Mouse (Mus musculus) bone marrow macrophage, adult 2 months (primary cell): ENCODE measurements at regions not wholly inside any gene's neighbourhood (a gene's known extent, or its start where the extent isn't known, plus 50 kb on each side); places are given as distances from the start of the nearest gene placed in this dataset.

Experiments used
- CTCF ChIP-seq: IDR thresholded peaks from 2 replicates; pipeline ENCODE4 v1.5.1; 2012; ENCODE audit warnings: low read depth, mild to moderate bottlenecking, low read length, moderate library complexity
- POLR2A ChIP-seq: IDR thresholded peaks from 2 replicates; pipeline ENCODE4 v1.6.1; 2012; ENCODE audit warnings: mild to moderate bottlenecking, low read depth, low read length, borderline replicate concordance

- no peak for TF ChIP-seq CTCF
- TF ChIP-seq POLR2A, result no peak
These were observed 88.0 kb upstream of the Runx3 start for GRCm38 (mm10) chr4:135032461-135032860.
